Mouse (Mus musculus) CH12F3 (cell line): ENCODE data around the gene Camk2g.

Experiments
- in situ Hi-C: fragments of 300-500 bp; cut with MboI; formaldehyde crosslinking; loops from 2 replicates; pipeline ENCODE4 v1.14.3; 2020; ENCODE audit warnings: low sequenced_read_pairs

Camk2g gene

GRCm38 (mm10) chr14:20746935-20747334 is 47.0 kb downstream of the Camk2g start:
- in situ Hi-C loops = no loop called here

GRCm38 (mm10) chr14:20743614-20744013 is 50.3 kb downstream of the Camk2g start:
- in situ Hi-C loops = no loop called here

GRCm38 (mm10) chr14:20741301-20741700 is 52.6 kb downstream of the Camk2g start:
- in situ Hi-C loops = no loop called here

- in situ Hi-C loops = no loop called here
Measured at GRCm38 (mm10) chr14:20738511-20738910, 55.4 kb downstream of the Camk2g start.

- in situ Hi-C loops = no loop called here
Measured at GRCm38 (mm10) chr14:20737306-20737705, 56.6 kb downstream of the Camk2g start.

DNA sequence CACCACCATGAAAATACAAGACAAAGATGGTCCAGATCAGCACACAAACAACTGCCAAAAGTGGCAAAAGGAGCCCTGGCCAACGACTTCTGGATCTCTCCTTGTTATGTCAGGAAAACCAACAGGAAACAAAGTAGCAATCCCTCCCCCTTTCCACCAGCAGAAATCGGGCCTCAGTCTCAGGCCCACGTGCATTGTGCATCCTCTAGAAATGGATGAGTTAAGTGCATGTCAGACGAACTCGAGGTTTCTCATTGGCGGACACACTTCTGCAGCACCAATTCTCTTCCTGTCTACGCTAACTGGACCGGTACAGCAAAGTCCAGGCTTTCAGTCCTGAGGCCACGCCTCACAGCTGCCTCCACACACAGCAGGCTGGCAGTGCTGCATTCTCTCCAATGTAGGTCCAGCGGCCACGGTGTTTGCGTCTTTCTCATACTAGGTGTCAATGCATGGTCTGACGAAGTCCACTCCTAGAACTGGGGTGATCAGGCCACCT is 57.9 kb downstream of the Camk2g start:
- in situ Hi-C loops = no loop called here

DNA sequence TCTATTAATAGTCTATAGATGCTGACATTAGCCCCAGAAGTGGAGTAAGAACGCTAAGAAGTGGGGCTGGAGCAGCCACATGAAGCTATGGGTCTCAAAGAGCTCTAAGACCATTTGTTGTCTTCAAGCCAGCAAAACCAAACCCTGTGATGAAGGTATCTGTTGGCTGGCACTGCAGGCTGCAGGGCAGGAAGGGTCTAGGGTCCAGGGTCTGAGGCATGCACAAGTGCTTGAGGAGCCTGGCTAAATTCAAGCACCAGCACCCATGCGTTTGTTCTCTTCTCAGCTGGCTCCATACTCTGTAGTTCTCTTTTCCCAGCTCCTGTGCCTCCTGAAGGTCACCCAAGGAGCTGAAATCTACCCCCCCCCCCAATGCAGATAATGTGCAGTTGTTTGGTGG is 58.8 kb downstream of the Camk2g start:
- in situ Hi-C loops = no loop called here

- in situ Hi-C loops = no loop called here
Measured at GRCm38 (mm10) chr14:20733952-20734774, 59.7 kb downstream of the Camk2g start, which contains the start of gene Ndst2. TSS of gene Ndst2 (minus strand) at chr14:20734562.

DNA sequence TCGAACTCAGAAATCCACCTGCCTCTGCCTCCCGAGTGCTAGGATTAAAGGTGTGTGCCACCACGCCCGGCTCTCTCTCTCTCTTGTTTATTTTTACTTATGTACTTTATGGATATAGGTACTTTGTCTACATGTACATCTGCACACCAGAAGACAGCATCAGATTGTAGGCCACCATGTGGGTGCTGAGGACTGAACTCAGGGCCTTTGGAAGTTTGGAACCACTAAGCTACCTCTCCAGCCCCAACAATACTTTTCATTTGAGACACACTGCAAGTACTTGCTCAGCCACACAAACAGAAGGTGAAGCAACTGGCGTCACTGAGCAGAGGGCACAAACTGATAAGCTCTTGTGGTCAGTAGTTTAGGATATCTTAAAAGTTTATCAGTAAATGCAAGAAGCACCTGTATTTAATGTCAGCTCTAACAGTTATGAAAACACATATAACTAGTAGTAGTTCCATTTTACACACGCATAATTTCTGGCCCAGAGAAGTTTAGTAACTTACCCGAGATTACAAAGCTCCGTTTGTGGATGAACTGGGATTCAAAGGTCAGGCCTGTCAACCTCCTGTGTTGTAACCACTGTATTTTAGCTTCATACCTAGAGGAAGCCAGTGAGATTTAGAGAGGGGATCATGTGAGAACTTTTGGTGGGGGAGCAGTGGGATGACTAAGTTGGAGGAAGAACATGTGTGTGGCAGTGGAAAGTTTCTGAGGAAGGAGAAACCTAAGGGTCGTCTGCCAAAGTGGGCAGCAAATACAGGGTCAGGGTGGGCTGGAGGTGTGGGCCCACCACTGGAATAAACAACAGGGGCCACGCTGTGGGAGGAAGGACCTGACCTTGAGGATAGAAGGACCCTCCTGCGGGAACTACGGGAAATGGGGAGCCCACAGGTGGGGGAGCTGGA is 60.6 kb downstream of the Camk2g start:
- in situ Hi-C loops = no loop called here

DNA sequence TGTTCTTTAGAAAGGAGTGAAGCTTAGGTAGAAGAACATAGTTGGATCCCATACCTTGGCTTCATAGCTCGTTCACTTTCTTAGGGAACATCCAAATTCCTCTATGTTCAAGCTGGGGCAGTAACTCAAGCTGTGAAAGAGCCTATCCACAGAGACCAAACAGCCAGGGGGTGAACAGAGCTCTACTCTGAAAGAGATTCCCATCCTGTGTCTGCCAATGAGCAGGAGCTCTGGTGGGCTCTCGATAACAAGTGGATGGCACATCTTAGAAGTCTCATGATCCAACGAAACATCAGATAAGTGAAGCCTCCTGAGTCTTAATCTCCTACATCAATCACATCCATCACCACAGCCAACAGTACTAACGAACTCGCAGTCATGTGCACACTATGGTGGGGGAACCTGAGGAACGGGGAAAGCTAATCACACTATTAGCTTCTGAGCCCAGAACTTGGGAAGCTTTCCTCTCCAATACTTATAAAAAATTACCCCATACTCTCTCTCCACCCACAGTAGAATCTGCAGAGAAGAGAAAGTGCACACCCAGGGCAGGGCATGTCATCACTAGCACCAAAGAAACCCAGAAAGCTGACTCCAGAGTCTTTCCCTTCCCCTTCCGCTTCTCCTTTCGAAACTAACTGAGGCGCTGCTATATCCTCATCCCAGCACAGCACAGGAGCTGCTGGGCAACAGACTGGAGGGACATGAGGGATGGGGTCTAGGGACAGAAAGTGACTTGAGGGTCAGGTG is 62.9 kb downstream of the Camk2g start:
- in situ Hi-C loops = no loop called here

- in situ Hi-C loops = no loop called here
Measured at GRCm38 (mm10) chr14:20729871-20730270, 64.0 kb downstream of the Camk2g start.

- in situ Hi-C loops = no loop called here
Measured at GRCm38 (mm10) chr14:20725660-20726339, 68.1 kb downstream of the Camk2g start.

DNA sequence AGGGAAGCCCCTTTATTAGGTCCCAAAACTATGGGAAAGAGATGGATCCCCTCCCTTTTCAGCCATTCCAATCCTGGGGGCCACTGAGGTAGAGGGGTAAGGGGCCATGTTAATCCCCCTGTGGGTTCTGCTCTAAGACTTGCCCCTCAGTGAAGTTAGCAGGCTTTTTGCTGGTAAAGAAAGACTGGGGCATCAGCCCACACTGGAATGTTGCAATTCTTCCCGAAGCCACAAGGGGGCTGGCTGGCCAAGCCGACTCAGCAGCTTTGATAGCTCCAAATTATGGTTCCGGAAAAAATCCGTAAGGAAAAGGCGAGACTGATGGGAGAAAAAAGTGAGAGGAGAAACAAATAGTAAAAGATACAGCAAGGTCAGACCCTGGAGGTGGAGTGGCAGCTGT is 69.8 kb downstream of the Camk2g start:
- in situ Hi-C loops = no loop called here

DNA sequence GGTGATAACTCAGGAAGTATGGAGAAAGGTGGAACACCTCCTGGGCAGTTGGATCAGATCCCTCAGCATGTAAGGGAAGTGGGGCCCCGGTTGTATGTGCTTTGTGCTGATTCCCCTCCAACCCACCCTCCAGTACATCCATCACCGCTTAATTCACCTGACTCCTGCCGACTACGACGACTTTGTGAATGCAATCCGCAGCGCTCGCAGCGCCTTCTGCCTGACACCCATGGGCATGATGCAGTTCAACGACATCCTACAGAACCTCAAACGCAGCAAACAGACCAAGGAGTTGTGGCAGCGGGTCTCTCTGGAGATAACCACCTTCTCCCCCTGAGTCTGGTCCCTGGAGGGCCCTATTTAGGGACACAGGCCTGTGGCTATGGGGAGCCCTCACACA is 70.9 kb downstream of the Camk2g start:
- in situ Hi-C loops = no loop called here

DNA sequence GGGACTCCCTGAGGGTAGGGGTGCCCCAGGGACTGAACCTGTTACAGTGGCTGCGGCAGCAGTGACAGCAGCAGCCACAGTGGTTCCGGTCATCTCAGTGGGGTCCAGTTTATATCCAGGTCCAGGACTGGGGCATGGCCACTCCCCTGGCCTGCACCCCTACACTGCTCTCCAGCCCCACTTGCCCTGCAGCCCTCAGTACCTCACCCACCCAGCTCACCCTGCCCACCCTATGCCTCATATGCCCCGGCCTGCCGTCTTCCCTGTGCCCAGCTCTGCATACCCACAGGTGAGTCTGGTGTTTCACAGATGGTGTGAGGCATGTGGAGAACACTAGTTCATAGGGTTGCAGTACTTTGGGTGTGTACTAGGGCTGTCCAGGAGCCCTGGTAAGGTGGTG is 72.5 kb downstream of the Camk2g start:
- in situ Hi-C loops = no loop called here

DNA sequence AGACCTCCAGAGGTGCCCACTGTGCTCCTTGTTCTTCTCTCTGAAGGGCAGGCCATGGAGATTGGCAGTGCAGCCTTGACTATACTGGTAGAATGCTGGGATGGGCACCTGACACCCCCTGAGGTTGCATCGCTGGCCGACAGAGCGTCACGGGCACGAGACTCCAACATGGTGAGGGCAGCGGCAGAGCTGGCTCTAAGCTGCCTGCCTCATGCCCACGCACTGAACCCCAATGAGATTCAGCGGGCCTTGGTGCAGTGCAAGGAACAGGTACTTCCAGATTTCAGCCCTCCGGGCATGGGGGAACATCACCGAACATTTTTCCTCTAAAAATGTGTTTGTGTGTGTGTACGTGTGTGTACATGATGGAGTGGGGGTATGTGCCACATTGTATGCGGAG is 74.1 kb downstream of the Camk2g start:
- in situ Hi-C loops = no loop called here

DNA sequence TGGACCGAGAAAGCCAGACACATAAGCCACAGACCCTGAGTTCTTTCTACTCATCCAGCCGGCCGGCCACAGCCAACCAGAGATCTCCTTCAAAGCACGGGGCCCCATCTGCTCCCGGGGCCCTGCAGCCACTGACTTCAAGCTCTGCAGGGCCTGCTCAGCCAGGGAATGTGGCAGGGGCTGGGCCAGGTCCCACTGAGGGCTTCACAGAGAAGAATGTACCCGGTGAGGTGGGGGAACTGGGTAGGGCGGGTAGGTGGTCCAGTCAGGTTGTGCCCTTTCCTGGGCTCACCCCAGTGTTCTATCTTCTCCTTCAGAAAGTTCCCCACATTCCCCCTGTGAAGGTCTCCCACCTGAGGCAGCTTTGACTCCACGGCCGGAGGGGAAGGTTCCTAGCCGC is 75.4 kb downstream of the Camk2g start:
- in situ Hi-C loops = no loop called here

DNA sequence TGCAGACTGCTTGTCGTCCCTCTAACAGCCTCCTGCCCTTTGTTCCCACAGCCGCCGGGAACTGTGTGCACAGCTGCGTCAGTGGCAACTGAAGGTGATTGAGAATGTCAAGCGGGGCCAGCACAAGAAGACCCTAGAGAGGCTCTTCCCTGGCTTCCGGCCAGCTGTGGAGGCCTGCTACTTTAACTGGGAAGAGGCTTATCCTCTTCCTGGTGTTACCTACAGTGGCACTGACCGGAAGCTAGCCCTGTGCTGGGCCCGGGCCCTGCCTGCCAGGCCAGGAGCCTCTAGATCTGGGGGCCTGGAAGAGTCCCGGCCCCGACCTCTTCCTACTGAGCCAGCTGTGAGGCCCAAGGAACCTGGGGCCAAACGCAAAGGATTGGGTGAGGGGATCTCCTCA is 80.1 kb downstream of the Camk2g start:
- in situ Hi-C loops = no loop called here

DNA sequence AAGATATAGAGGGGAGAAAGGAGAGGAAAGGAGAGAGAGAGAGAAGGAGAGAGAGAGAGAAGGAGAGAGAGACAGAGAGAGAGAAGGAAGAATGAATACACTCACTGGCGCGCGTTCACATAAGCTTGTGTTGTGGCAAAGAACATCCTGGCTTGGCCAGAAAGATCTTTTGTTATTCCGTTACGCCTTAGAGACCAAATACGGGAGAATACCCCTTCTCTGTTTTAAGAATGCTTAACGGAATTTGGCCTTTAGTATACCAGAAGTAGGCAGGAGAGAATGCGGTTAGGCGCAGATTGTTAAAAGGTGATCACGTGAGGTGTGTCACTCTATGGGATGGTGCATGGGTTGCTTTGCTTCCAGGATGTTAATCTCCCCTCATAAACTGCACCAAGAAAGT is 85.6 kb downstream of the Camk2g start:
- in situ Hi-C loops = no loop called here
